Mouse (Mus musculus): ENCODE measurements at regions not wholly inside any gene's neighbourhood (a gene's known extent, or its start where the extent isn't known, plus 50 kb on each side); places are given as distances from the start of the nearest gene placed in this dataset.
A peak's percentile ranks its signal among the peaks of the same experiment; 100 is the strongest.
"Not testable (repeated sequence)": the region's sequence is repeated elsewhere in the genome, so short reads cannot be mapped to it uniquely, and the experiment has no call there.

GRCm38 (mm10) chr1:152241026-152241425, 145.5 kb downstream of the Tsen15 start:
- no peak for DNase-seq

GRCm38 (mm10) chr1:152239376-152239775, 147.1 kb downstream of the Tsen15 start:
- DNase-seq, result no peak

- DNase-seq, result no peak
Observed at GRCm38 (mm10) chr1:152235212-152235792, 145.4 kb upstream of the 1700025G04Rik start.

- no peak for DNase-seq
Observed at GRCm38 (mm10) chr1:152234716-152235115, 144.8 kb upstream of the 1700025G04Rik start.

GRCm38 (mm10) chr1:152231717-152232202, 141.8 kb upstream of the 1700025G04Rik start:
- DNase-seq, result peak in 1 of 2 experiments; percentile 21

- no peak for DNase-seq
Observed at GRCm38 (mm10) chr1:152229709-152230108, 139.8 kb upstream of the 1700025G04Rik start.

GRCm38 (mm10) chr1:152226049-152226448, 136.1 kb upstream of the 1700025G04Rik start:
- no peak for DNase-seq

GRCm38 (mm10) chr1:152223666-152224065, 133.7 kb upstream of the 1700025G04Rik start:
- no peak for DNase-seq

- DNase-seq, result no peak
Observed at GRCm38 (mm10) chr1:152220804-152221565, 131.1 kb upstream of the 1700025G04Rik start.

- DNase-seq, result not testable (repeated sequence)
Observed at GRCm38 (mm10) chr1:152219752-152220151, 129.8 kb upstream of the 1700025G04Rik start.

- peak; percentile 12 to 27 for DNase-seq
Observed at GRCm38 (mm10) chr1:152217404-152217803, 127.5 kb upstream of the 1700025G04Rik start.

- DNase-seq, result no peak
Observed at GRCm38 (mm10) chr1:152214376-152214775, 124.5 kb upstream of the 1700025G04Rik start.

- no peak for DNase-seq
Observed at GRCm38 (mm10) chr1:152203187-152203586, 113.3 kb upstream of the 1700025G04Rik start.

- DNase-seq, result no peak
Observed at GRCm38 (mm10) chr1:152188700-152189099, 98.8 kb upstream of the 1700025G04Rik start.

GRCm38 (mm10) chr1:152184956-152185355, 95.0 kb upstream of the 1700025G04Rik start:
- DNase-seq, result no peak

GRCm38 (mm10) chr1:152176267-152176970, 86.5 kb upstream of the 1700025G04Rik start:
- DNase-seq, result peak; percentile 65 to 69

- DNase-seq, result no peak
Observed at GRCm38 (mm10) chr1:152175691-152176090, 85.8 kb upstream of the 1700025G04Rik start.

- DNase-seq, result no peak
Observed at GRCm38 (mm10) chr1:152174464-152174863, 84.5 kb upstream of the 1700025G04Rik start.

- no peak for DNase-seq
Observed at GRCm38 (mm10) chr1:152171034-152171790, 81.3 kb upstream of the 1700025G04Rik start.

GRCm38 (mm10) chr1:152170583-152170982, 80.7 kb upstream of the 1700025G04Rik start:
- no peak for DNase-seq

- no peak for DNase-seq
Observed at GRCm38 (mm10) chr1:152169508-152169907, 79.6 kb upstream of the 1700025G04Rik start.

GRCm38 (mm10) chr1:152168284-152168683, 78.4 kb upstream of the 1700025G04Rik start:
- DNase-seq, result peak; percentile 85 to 86
